Mouse (Mus musculus) CD8-positive naive resting alpha-beta T cell, adult 2 months (primary cell): ENCODE measurements around the gene Tnfrsf1a.

Source experiments
- DNase-seq, 2 experiments: peaks; one replicate each; pipeline ENCODE4 v3.0.0; 2022; ENCODE audit warnings: low read depth in 2 of 2, low spot score in 2 of 2

Tnfrsf1a gene

GRCm38 (mm10) chr6:125322794-125323193 is 26.4 kb upstream of the Tnfrsf1a start:
- DNase-seq, result no peak

- DNase-seq, result no peak
These were observed 25.6 kb upstream of the Tnfrsf1a start for GRCm38 (mm10) chr6:125323547-125323946.

- DNase-seq, result no peak
These were observed 23.8 kb upstream of the Tnfrsf1a start for GRCm38 (mm10) chr6:125325337-125325736.

GRCm38 (mm10) chr6:125328243-125328642 is 20.9 kb upstream of the Tnfrsf1a start:
- peak; percentile 50 to 62 for DNase-seq

- DNase-seq, result no peak
These were observed 18.4 kb upstream of the Tnfrsf1a start for GRCm38 (mm10) chr6:125330626-125331326.

- DNase-seq, result no peak
These were observed 15.9 kb upstream of the Tnfrsf1a start for GRCm38 (mm10) chr6:125333112-125333899.

GRCm38 (mm10) chr6:125334356-125334755 is 14.8 kb upstream of the Tnfrsf1a start:
- DNase-seq, result no peak

GRCm38 (mm10) chr6:125338791-125339660 is 10.1 kb upstream of the Tnfrsf1a start:
- no peak for DNase-seq

GRCm38 (mm10) chr6:125340244-125340643 is 8.9 kb upstream of the Tnfrsf1a start:
- DNase-seq, result no peak

- DNase-seq, result no peak
These were observed 7.0 kb upstream of the Tnfrsf1a start for GRCm38 (mm10) chr6:125342198-125342597.

GRCm38 (mm10) chr6:125344084-125344483 is 5.1 kb upstream of the Tnfrsf1a start:
- DNase-seq, result no peak

- no peak for DNase-seq
These were observed 4.3 kb upstream of the Tnfrsf1a start for GRCm38 (mm10) chr6:125344866-125345265.

- no peak for DNase-seq
These were observed 3.5 kb upstream of the Tnfrsf1a start for GRCm38 (mm10) chr6:125345625-125346024.

GRCm38 (mm10) chr6:125346029-125346428 is 3.1 kb upstream of the Tnfrsf1a start:
- no peak for DNase-seq

- peak; percentile 26 to 58 for DNase-seq
These were observed 541 bp downstream of the Tnfrsf1a start for GRCm38 (mm10) chr6:125349575-125350230.

- no peak for DNase-seq
These were observed 1.3 kb downstream of the Tnfrsf1a start for GRCm38 (mm10) chr6:125350231-125350994.

- no peak for DNase-seq
These were observed 1.8 kb downstream of the Tnfrsf1a start for GRCm38 (mm10) chr6:125350995-125351324.

GRCm38 (mm10) chr6:125351368-125352045 is 2.3 kb downstream of the Tnfrsf1a start:
- peak; percentile 47 to 60 for DNase-seq

GRCm38 (mm10) chr6:125352046-125352384 is 2.9 kb downstream of the Tnfrsf1a start:
- no peak for DNase-seq

GRCm38 (mm10) chr6:125352811-125353210 is 3.6 kb downstream of the Tnfrsf1a start:
- DNase-seq, result no peak
